In the genomic region with DNA sequence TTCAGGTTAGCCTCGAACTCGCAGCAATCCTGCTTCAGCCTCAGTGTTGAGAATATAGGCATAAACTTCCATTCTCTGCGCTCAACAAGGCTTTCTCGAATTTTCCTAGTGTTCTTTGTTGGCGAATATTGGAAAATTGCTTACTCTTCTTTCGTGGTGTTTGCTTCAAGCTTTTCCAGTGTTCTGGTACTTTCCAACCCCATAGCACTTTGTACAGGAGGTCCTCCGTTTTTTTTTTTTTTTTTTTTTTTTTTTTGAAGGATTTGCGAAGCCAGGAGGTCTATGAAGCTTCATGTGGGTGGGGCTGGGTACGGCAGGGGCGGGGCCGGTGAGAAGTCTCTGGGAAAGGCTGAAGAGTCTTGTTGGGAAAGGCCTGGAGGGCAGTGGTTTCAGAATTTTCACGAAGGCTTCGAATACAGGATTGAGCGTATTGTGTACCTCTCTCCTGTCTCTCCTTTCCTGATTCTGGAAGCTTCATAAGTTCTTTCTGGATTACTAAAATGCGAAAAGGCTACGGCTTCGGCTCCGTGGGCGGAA, we compare ENCODE assay signal across 8 mouse cellular contexts. TPM values are rescaled to one million over a fixed set of nuclear protein-coding genes. Genes with fewer than 3 reads are reported as not detected.
A peak's percentile ranks its signal among the peaks of the same experiment; 100 is the strongest.
DNase-seq lines count a peak whose midpoint lies in the region; ATAC-seq and TF ChIP-seq lines count a peak whose summit lies in the region.

No protein-coding gene starts in this region.

- H3K9ac ChIP-seq in ES-E14 (ENCODE audit: insufficient read depth, low read depth, low read length, poor library complexity, severe bottlenecking), result peak overlapping the region; percentile 73; the same call in 1 of the 2 replicates
- H3K9ac ChIP-seq in heart, embryonic 12.5 days, result peak overlapping the region; percentile 64
- no peak overlapping the region for H3K9ac ChIP-seq in liver, adult 2 months (ENCODE audit: low read depth, low read length)
- H3K9ac ChIP-seq in neural tube, embryonic 15.5 days (replicated peaks), result peak overlapping the region; percentile 55

- no peaks in the 10 kb centered on the region for H3K9me3 ChIP-seq in ES-E14 (ENCODE audit: control insufficient read depth, insufficient read depth, low read depth, low read length)
- no peaks in the 10 kb centered on the region for H3K9me3 ChIP-seq in heart, embryonic 12.5 days (replicated peaks)
- H3K9me3 ChIP-seq in neural tube, embryonic 15.5 days (replicated peaks), result no peaks in the 10 kb centered on the region

- in situ Hi-C loops in ES-E14 (cut with MboI; ENCODE audit: low sequenced_read_pairs in 2 of 2, unreplicated experiment in 2 of 2), result no loop called here

- peaks cover 4% of the 10 kb centered on the region for H3K4me1 ChIP-seq in cerebellum, adult 2 months (ENCODE audit: control insufficient read depth, insufficient read depth, low read length)
- 0 out of 4 replicates have a peak, but pooled peaks cover 0 to 7% of the 10 kb centered on the region in 2 experiments for H3K4me1 ChIP-seq in ES-E14 (ENCODE audit: control insufficient read depth in 2 of 2, insufficient read depth in 2 of 2, low read length in 2 of 2, poor library complexity in 1 of 2)
- peaks cover 20% of the 10 kb centered on the region for H3K4me1 ChIP-seq in heart, embryonic 12.5 days (replicated peaks)
- H3K4me1 ChIP-seq in liver, adult 2 months (ENCODE audit: control insufficient read depth, insufficient read depth, low read length), result peaks cover 7% of the 10 kb centered on the region
- peaks cover 18% of the 10 kb centered on the region for H3K4me1 ChIP-seq in neural tube, embryonic 15.5 days

- ATAC-seq in heart, embryonic 12.5 days (ENCODE audit: insufficient number of reproducible peaks, low FRiP score), result peak; percentile 86
- ATAC-seq in neural tube, embryonic 15.5 days (ENCODE audit: low FRiP score), result peak; percentile 76

- H3K79me2 ChIP-seq in liver, adult 2 months (ENCODE audit: control insufficient read depth, insufficient read depth, low read length), result peaks cover 3% of the 10 kb centered on the region; the same call in 1 of the 2 replicates

- no peaks in the 10 kb centered on the region for H3K27me3 ChIP-seq in cerebellum, adult 2 months (ENCODE audit: control insufficient read depth, insufficient read depth, low read length)
- no peaks in the 10 kb centered on the region for H3K27me3 ChIP-seq in heart, embryonic 12.5 days (replicated peaks)
- no peaks in the 10 kb centered on the region for H3K27me3 ChIP-seq in liver, adult 2 months (ENCODE audit: control insufficient read depth, insufficient read depth, low read length)
- no peaks in the 10 kb centered on the region for H3K27me3 ChIP-seq in neural tube, embryonic 15.5 days (replicated peaks)

- H3K36me3 ChIP-seq in ES-E14 (ENCODE audit: control insufficient read depth, insufficient read depth, low read length, poor library complexity, severe bottlenecking), result no peaks in the 10 kb centered on the region
- H3K36me3 ChIP-seq in heart, embryonic 12.5 days, result 0 out of 2 replicates have a peak, but pooled peaks cover 3% of the 10 kb centered on the region
- no peaks in the 10 kb centered on the region for H3K36me3 ChIP-seq in liver, adult 2 months (ENCODE audit: control insufficient read depth, insufficient read depth, low read length)
- no peaks in the 10 kb centered on the region for H3K36me3 ChIP-seq in neural tube, embryonic 15.5 days

- no peak overlapping the region for H3K27ac ChIP-seq in cerebellum, adult 2 months (ENCODE audit: insufficient read depth, low read length)
- H3K27ac ChIP-seq in ES-E14 (ENCODE audit: insufficient read depth, low read depth, low read length, poor library complexity, severe bottlenecking), result peak overlapping the region; percentile 72; the same call in 1 of the 2 replicates
- peak overlapping the region; percentile 95 for H3K27ac ChIP-seq in heart, embryonic 12.5 days (ENCODE audit: poor library complexity, severe bottlenecking)
- no peak overlapping the region for H3K27ac ChIP-seq in liver, adult 2 months (replicated peaks; ENCODE audit: insufficient read depth, low read depth, low read length)
- peak overlapping the region; percentile 95 for H3K27ac ChIP-seq in neural tube, embryonic 15.5 days (replicated peaks)

- no peak for TF ChIP-seq POLR2A in cerebellum, adult 2 months (IDR thresholded peaks at IDR 0.05; ENCODE audit: borderline replicate concordance, insufficient read depth, low read length)
- no peak for TF ChIP-seq POLR2A in liver, adult 2 months (IDR thresholded peaks at IDR 0.05; ENCODE audit: extremely low read depth, insufficient read depth, low read length)

- peak overlapping the region; percentile 54 for H3K4me3 ChIP-seq in cerebellum, adult 2 months (replicated peaks; ENCODE audit: insufficient read depth, low read depth, low read length)
- H3K4me3 ChIP-seq in ES-E14 (ENCODE audit: insufficient read depth in 1 of 2, low read depth in 1 of 2, low read length in 2 of 2, poor library complexity in 1 of 2, severe bottlenecking in 1 of 2), result peak overlapping the region; percentile 66 to 76
- H3K4me3 ChIP-seq in heart, embryonic 12.5 days, result peak overlapping the region; percentile 53
- H3K4me3 ChIP-seq in liver, adult 2 months (ENCODE audit: insufficient read depth, low read depth, low read length), result peak overlapping the region; percentile 55
- peak overlapping the region; percentile 70 for H3K4me3 ChIP-seq in neural tube, embryonic 15.5 days (replicated peaks)

- TF ChIP-seq CTCF in cerebellum, adult 2 months (IDR thresholded peaks at IDR 0.05; ENCODE audit: borderline replicate concordance, insufficient read depth, low read depth, low read length), result no peak
- no peak for TF ChIP-seq CTCF in liver, adult 2 months (IDR thresholded peaks at IDR 0.05; ENCODE audit: low read depth, low read length)

- peak overlapping the region; percentile 99 for H3K4me2 ChIP-seq in heart, embryonic 12.5 days
- peak overlapping the region; percentile 80 for H3K4me2 ChIP-seq in neural tube, embryonic 15.5 days

- WGBS in cerebellum, adult 2 months, result 26% methylated on average over 19 of the region's 19 CpGs
- 10% methylated on average over 19 of the region's 19 CpGs for WGBS in heart, embryonic 12.5 days
- WGBS in liver, adult 2 months, result 26% methylated on average over 19 of the region's 19 CpGs
- WGBS in neural tube, embryonic 15.5 days, result 17% methylated on average over 19 of the region's 19 CpGs

- no peak for DNase-seq in cerebellum, adult 2 months
- no peak for DNase-seq in cerebellum, postnatal 4 days (ENCODE audit: low spot score in 2 of 2)
- DNase-seq in ES-E14 (ENCODE audit: low read depth, low spot score), result no peak
- no peak for DNase-seq in liver, adult 2 months (ENCODE audit: extremely low read depth, low read depth, low spot score)
- no peak for DNase-seq in spleen, adult 12 weeks (ENCODE audit: low spot score)
- no peak for DNase-seq in urinary bladder, adult 2 months (ENCODE audit: low spot score)

TF ChIP-seq in ES-E14, 5 proteins besides CTCF, POLR2A, EP300 and RAD21:
- no peak for TF ChIP-seq ZC3H11A (IDR thresholded peaks at IDR 0.05; ENCODE audit: borderline replicate concordance, low read depth, low read length)
- TF ChIP-seq MAFK (IDR thresholded peaks at IDR 0.05; ENCODE audit: insufficient read depth, low read depth, low read length), result no peak
- TF ChIP-seq HCFC1 (IDR thresholded peaks at IDR 0.05; ENCODE audit: borderline replicate concordance, insufficient read depth, low read length), result no peak
- TF ChIP-seq ZNF384 (IDR thresholded peaks at IDR 0.05; ENCODE audit: low read depth, low read length), result peak; percentile 31; the same call in 1 of the 2 replicates

RNA-seq across cellular contexts. Expression of a gene that starts 0.4 kb away (rescaled TPM):
- 22.8 and 24.9 TPM in 2 replicates for polyA plus RNA-seq in cerebellum, adult 2 months (2012; rRNA removed)
- 142 and 173 TPM in 2 replicates for total RNA-seq in ES-E14 (2012; rRNA removed)
- polyA plus RNA-seq in heart, embryonic 12.5 days (2016; fragmentation: Nextera tagmentation; extraction: Ambion mirVana), result 27.6 and 29.0 TPM in 2 replicates
- 22.0 and 30.4 TPM in 2 replicates for total RNA-seq in liver, adult 2 months (2014; rRNA removed)
- polyA plus RNA-seq in liver, adult 2 months (2012; rRNA removed), result 5.5 and 7.0 TPM in 2 replicates
- 23.6 and 25.4 TPM in 2 replicates for polyA plus RNA-seq in neural tube, embryonic 15.5 days (2015; fragmentation: Nextera tagmentation; extraction: Ambion mirVana)
- polyA plus RNA-seq in urinary bladder, adult 2 months (2012; rRNA removed), result 12.9 and 15.1 TPM in 2 replicates

Comparison
In these comparisons a context has a peak if more than half of its experiments do, and no peak if none do; other contexts are left out.
1. H3K27ac ChIP-seq: peak in ES-E14 (single experiment), heart, embryonic 12.5 days (single experiment) and neural tube, embryonic 15.5 days (single experiment); none in cerebellum, adult 2 months (single experiment) and liver, adult 2 months (single experiment).
2. Peak in every context shown above with its lines, with median percentiles within 50 percentile points of each other: H3K4me3 ChIP-seq.